Mouse (Mus musculus) forebrain, embryonic 12.5 days (tissue): ENCODE measurements around the gene Unc50. TPM values are rescaled to one million over a fixed set of nuclear protein-coding genes. Genes with fewer than 3 reads are reported as not detected.

ENCODE experiments used
- ATAC-seq: fragments of 200-750 bp; cut with Nextera tagmentation; 2 replicates; pipeline ENCODE4 v1.8.0; 2017; ENCODE audit warnings: moderate TSS enrichment; ENCODE audit not compliant: low FRiP score
- H3K27ac ChIP-seq: fragments of 300-500 bp; sonication (generic); 2 replicates; pipeline ENCODE4 v1.5.1; 2016; ENCODE audit warnings: mild to moderate bottlenecking
- H3K27me3 ChIP-seq: fragments of 300-500 bp; sonication (generic); 2 replicates; pipeline ENCODE4 v1.6.1; 2016; ENCODE audit warnings: mild to moderate bottlenecking
- H3K36me3 ChIP-seq: fragments of 300-500 bp; sonication (generic); replicated peaks from 2 replicates; pipeline ENCODE4 v1.6.1; 2016; ENCODE audit warnings: mild to moderate bottlenecking
- H3K4me1 ChIP-seq: fragments of 300-500 bp; sonication (generic); 2 replicates; pipeline ENCODE4 v1.6.1; 2016
- H3K4me2 ChIP-seq: fragments of 300-500 bp; sonication (generic); 2 replicates; pipeline ENCODE4 v1.6.1; 2016; ENCODE audit warnings: mild to moderate bottlenecking, moderate library complexity
- H3K4me3 ChIP-seq: fragments of 300-500 bp; sonication (generic); replicated peaks from 2 replicates; pipeline ENCODE4 v1.5.1; 2016; ENCODE audit warnings: mild to moderate bottlenecking
- H3K9ac ChIP-seq: fragments of 300-500 bp; sonication (generic); 2 replicates; pipeline ENCODE4 v1.6.1; 2016; ENCODE audit warnings: mild to moderate bottlenecking
- H3K9me3 ChIP-seq: fragments of 300-500 bp; sonication (generic); 2 replicates; pipeline ENCODE4 v1.6.1; 2016
- WGBS: fragments of 180-500 bp; shearing (Covaris S2); methylation state at CpG from one replicate; pipeline ENCODE4 v1.1.7; 2016; 5-methylcytosine and 5-hydroxymethylcytosine counted together
- polyA plus RNA-seq: library from polyadenylated mRNA; unstranded; fragments of >200 nt; fragmentation: Nextera tagmentation; extraction: Ambion mirVana; gene quantifications from 2 replicates; pipeline ENCODE4 v1.2.1, GENCODE M21; 2016

The Unc50 gene
- polyA plus RNA-seq, 1 experiment from 2014 or later: 110 TPM

- H3K4me1 ChIP-seq: no peaks in the 10 kb centered on the region
- H3K9me3 ChIP-seq: no peaks in the 10 kb centered on the region
- H3K4me3 ChIP-seq: no peak overlapping the region
- H3K36me3 ChIP-seq: no peaks in the 10 kb centered on the region
- no peak for ATAC-seq
- H3K27me3 ChIP-seq: no peaks in the 10 kb centered on the region
- H3K9ac ChIP-seq: no peak overlapping the region
- no peak overlapping the region for H3K27ac ChIP-seq
- 81% methylated on average over 7 of the region's 7 CpGs for WGBS
- no peak overlapping the region for H3K4me2 ChIP-seq
Measured at GRCm38 (mm10) chr1:37478416-37478815, 48.5 kb downstream of the Unc50 start.

DNA sequence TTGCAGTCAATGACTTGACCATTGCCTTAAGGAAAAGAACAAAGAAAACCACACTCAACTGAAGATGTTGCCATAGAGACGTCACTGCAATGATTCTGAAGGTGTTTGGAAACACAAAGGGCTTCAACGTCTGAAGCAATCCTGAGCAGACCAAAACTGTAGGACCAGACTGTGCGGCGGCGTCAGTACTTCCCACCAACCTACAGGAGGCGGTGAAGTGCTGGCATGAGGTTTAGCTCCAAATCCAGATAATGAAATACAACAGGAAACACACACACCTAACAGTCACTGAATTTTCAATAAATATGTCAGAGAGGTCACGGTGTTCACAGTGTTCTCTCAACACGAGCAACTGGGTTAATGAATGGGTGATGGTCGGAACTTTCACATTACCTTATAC, 49.1 kb downstream of the Unc50 start:
- Histone ChIP-seq H3K9ac (no peak overlapping the region), H3K9me3 (no peaks in the 10 kb centered on the region), H3K36me3 (no peaks in the 10 kb centered on the region), H3K4me1 (no peaks in the 10 kb centered on the region), H3K4me2 (no peak overlapping the region), H3K27me3 (no peaks in the 10 kb centered on the region), H3K4me3 (no peak overlapping the region), H3K27ac (no peak overlapping the region)
- WGBS: 75% methylated on average over 9 of the region's 9 CpGs
- ATAC-seq: no peak

DNA sequence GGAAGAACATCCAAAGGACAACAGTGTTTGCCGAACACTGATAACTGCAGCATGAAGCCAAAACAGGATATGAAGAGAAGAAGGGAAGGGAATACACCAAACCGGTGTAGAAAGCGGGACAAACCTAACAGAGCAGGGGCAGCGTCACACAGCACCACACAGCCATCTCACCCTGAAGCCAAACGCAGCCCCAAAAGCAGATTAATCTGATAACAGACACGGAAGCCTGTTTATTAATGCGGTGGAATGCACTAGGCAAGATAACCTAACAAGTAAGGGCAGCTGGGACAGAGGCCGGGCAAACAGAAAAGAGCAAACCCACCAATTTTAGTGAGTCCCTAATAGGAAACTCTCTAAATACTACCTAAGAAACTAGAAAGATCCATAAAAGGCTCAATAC, 49.8 kb downstream of the Unc50 start:
- Histone ChIP-seq H3K27me3 (no peaks in the 10 kb centered on the region), H3K4me1 (no peaks in the 10 kb centered on the region), H3K9me3 (no peaks in the 10 kb centered on the region), H3K4me2 (no peak overlapping the region), H3K4me3 (no peak overlapping the region), H3K36me3 (no peaks in the 10 kb centered on the region), H3K9ac (no peak overlapping the region), H3K27ac (no peak overlapping the region)
- whole genome bisulfite sequencing: 92% methylated on average over 8 of the region's 8 CpGs
- ATAC-seq: no peak

DNA sequence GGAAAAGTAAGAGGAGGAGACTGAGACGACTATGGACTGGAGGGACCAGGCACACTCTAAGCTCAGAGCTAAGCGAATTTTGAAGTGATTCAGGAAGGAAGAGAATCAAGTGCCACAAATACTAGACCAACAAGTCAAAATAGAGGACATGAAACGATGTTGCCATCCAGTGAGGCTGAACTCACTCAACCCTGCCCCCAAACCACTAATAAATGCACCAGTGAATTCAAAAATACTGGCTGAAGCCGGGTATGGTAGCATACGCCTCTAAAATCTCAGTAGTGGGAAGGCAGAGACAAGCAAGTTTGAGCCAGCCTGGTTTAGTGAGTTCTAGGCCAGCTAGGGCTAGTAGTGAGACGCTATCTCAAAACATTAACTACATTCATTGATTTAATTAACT, 50.8 kb downstream of the Unc50 start:
- ATAC-seq: no peak
- Histone ChIP-seq H3K4me3 (no peak overlapping the region), H3K4me2 (no peak overlapping the region), H3K4me1 (no peaks in the 10 kb centered on the region), H3K27me3 (no peaks in the 10 kb centered on the region), H3K36me3 (no peaks in the 10 kb centered on the region), H3K27ac (no peak overlapping the region), H3K9ac (no peak overlapping the region), H3K9me3 (no peaks in the 10 kb centered on the region)
- WGBS: 91% methylated on average over 6 of the region's 6 CpGs

DNA sequence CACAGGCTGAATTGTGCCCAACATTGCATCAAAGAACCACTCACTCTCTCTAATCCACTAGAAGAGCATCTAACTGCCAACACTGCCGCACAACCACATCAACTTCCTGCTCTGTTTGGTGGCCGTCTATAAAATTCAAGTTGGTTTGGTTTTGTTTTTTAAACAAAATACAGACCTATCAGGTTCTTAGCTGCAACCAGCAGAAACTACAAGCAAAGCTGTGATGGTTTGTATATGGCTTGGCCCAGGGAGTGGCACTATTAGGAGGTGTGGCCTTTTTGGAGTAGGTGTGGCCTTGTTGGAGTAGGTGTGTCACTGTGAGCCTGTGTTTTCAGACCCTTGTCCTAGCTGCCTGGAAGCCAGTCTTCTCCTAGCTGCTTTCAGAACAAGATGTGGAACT, 51.4 kb downstream of the Unc50 start:
- 92% methylated on average over 2 of the region's 2 CpGs for WGBS
- Histone ChIP-seq H3K4me1 (no peaks in the 10 kb centered on the region), H3K36me3 (no peaks in the 10 kb centered on the region), H3K9ac (no peak overlapping the region), H3K4me3 (no peak overlapping the region), H3K9me3 (no peaks in the 10 kb centered on the region), H3K27ac (no peak overlapping the region), H3K27me3 (no peaks in the 10 kb centered on the region), H3K4me2 (no peak overlapping the region)
- ATAC-seq: no peak

- Histone ChIP-seq H3K4me1 (no peaks in the 10 kb centered on the region), H3K4me3 (no peak overlapping the region), H3K9me3 (no peaks in the 10 kb centered on the region), H3K27ac (no peak overlapping the region), H3K36me3 (no peaks in the 10 kb centered on the region), H3K4me2 (no peak overlapping the region), H3K9ac (no peak overlapping the region), H3K27me3 (no peaks in the 10 kb centered on the region)
- no peak for ATAC-seq
- 94% methylated on average over 4 of the region's 4 CpGs for WGBS
Measured at GRCm38 (mm10) chr1:37484612-37485011, 54.7 kb downstream of the Unc50 start.

- no peaks in the 10 kb centered on the region for H3K36me3 ChIP-seq
- no peak overlapping the region for H3K4me2 ChIP-seq
- no peaks in the 10 kb centered on the region for H3K27me3 ChIP-seq
- H3K4me1 ChIP-seq: no peaks in the 10 kb centered on the region
- no peak overlapping the region for H3K9ac ChIP-seq
- H3K4me3 ChIP-seq: no peak overlapping the region
- H3K9me3 ChIP-seq: no peaks in the 10 kb centered on the region
- no peak overlapping the region for H3K27ac ChIP-seq
- 88% methylated on average over 1 of the region's 1 CpGs for WGBS
- ATAC-seq: no peak
Measured at GRCm38 (mm10) chr1:37486439-37486838, 56.5 kb downstream of the Unc50 start.

DNA sequence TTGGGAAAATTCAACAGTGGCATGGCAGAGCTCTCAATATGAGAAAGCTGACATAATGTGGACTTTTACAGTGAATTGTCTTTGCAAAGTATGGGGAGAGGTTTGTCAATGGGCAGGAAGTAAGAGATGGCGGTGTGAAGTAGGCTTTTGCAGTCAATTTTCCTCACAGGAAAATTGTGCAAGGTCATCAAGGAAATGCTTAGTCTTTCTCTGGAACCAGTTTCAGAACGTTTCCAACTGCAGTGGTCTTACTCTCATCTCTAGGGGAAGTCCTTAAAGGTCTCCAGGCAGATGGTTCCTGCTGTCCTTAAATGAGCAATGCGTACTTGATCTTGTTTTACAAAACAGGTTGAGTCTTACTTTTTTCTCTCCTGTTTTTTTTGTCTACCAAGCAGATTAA, 57.1 kb downstream of the Unc50 start:
- H3K4me1 ChIP-seq: no peaks in the 10 kb centered on the region
- H3K9ac ChIP-seq: no peak overlapping the region
- H3K27ac ChIP-seq: no peak overlapping the region
- no peak overlapping the region for H3K4me2 ChIP-seq
- H3K27me3 ChIP-seq: no peaks in the 10 kb centered on the region
- 89% methylated on average over 3 of the region's 3 CpGs for WGBS
- ATAC-seq: no peak
- no peak overlapping the region for H3K4me3 ChIP-seq
- no peaks in the 10 kb centered on the region for H3K9me3 ChIP-seq
- H3K36me3 ChIP-seq: no peaks in the 10 kb centered on the region

GRCm38 (mm10) chr1:37488531-37488930, 58.6 kb downstream of the Unc50 start:
- no peak overlapping the region for H3K9ac ChIP-seq
- WGBS: 87% methylated on average over 12 of the region's 12 CpGs
- no peak overlapping the region for H3K4me2 ChIP-seq
- H3K4me1 ChIP-seq: no peaks in the 10 kb centered on the region
- H3K27ac ChIP-seq: no peak overlapping the region
- no peaks in the 10 kb centered on the region for H3K36me3 ChIP-seq
- H3K9me3 ChIP-seq: no peaks in the 10 kb centered on the region
- H3K27me3 ChIP-seq: no peaks in the 10 kb centered on the region
- no peak for ATAC-seq
- no peak overlapping the region for H3K4me3 ChIP-seq

Other genes with a start within 250 kb of the Unc50 start
- gene Cnga3, start 215.7 kb upstream of the Unc50 start, polyA plus RNA-seq: 0.09 TPM in 1 of 2 replicates, not detected in the other
- 21.3 and 26.9 TPM in 2 replicates for gene Inpp4a, start 130.3 kb upstream of the Unc50 start, polyA plus RNA-seq
- gene Coa5, start within 50 bp of the Unc50 start, polyA plus RNA-seq: 51.8 and 53.3 TPM in 2 replicates
- 5.0 and 5.1 TPM in 2 replicates for gene Mgat4a, start 110.9 kb downstream of the Unc50 start, polyA plus RNA-seq